Mouse (Mus musculus): ENCODE data around the gene Dapp1.
"Not testable (repeated sequence)": the region's sequence is repeated elsewhere in the genome, so short reads cannot be mapped to it uniquely, and the experiment has no call there.

Gene Dapp1

DNA sequence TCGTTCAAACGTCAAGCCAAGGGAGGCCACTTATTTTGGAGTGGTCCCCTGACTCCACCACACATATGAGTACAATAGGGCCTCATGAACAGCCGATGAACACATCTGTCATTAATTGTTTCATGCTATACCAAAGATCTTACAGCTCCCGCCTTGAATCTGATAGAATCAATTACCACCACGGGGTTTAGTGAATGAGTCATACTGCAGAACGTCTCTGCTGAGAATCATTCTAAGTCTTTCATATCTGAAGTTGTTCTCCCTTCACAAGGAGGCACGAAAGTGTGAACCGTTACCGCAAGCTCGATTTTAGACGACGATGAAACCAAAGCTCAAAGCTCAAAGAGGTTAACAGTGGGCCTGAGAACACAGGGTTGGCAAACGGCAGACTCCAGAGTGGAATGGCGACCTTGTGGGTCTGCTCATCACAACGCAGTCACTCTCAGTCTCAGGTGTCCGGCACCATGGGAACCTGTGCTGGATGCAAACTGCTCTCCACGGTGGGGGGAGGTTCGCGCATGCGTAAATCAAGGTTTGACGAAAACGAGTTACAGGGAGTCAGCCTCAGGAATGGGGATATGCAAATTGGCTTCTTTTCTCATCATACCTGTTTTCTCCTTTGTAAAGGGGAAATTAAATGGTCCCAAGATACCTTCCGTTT lies 27.0 kb downstream of the Dapp1 start:
- no peak for DNase-seq (ENCODE audit: low spot score in 2 of 2)

DNA sequence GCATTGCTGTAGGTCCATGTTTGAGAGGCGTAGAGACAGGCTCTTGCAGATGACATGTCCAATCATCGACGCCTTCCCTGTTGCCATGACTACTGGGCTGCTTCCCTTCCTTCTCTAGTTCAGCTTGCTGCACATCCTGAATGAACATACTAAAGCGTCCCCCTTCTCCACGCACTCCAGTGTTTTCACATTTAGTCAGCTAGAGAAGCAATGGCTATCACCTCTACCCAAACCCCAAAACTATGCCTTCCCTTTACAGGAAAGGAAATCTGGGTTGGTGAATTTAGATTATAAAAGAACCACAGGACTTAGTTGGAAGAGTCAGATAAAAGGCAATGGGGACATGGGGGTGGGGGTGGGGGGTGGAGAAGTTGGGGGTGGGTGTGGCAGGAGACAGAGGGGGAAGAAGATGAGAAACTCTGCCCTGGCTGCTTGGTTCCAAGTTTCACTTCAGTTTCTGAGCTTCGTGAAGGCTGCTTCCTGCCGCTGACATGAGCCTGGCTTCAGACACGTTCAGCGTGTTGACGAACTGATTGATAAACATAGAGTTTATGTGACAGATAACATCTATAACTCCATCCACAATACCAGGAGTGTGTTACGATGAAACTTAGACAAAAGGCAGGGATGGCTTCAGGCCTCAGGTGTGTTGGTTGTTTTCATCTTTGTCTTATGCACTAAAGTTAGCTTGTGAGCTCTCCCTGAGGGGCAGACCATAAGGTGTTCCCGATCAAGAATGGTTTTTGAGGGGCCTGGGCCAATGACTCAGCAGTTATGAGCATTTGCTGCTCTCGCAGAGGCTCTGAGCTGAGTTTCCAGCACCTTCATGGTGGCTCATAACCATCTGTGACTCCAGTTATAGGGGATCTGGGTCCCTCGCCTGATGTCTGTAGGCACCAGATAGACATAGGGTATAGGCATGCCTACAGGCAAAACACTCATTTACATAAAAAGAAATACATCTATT lies 28.1 kb downstream of the Dapp1 start:
- peak; percentile 63 to 78 for DNase-seq (ENCODE audit: low spot score in 2 of 2)

DNA sequence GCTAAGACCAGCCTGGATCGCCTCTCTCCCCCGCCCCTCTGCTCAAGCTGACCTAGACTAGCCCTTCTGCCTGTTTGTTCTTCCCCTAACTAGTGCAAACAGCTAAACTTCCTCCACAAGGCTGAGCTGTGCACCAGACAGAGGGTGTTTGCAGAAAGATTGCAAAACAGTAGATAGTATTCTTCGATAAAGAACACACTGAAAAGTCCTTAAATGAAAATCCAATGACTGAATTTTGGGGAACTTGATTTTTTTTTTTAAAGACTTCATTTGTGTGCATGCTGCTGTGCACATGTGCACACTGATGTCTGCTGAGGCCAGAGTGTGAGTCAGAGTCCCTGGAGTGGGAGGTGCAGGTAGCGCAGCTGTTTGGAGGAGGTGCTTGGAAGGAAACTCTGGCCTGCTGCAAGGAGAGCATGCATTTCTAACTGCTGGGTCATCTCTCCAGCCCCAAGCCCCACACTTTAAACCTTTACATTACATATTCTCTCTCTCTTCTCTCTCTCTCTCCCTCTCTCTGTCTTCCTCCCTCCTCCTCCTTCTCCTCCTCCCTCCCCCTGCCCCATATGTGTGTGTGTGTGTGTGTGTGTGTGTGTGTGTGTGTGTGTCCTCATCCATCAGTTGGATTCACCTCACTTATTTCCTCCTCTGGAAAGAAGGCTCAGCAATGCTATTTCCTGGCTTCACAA lies 29.0 kb downstream of the Dapp1 start:
- DNase-seq (ENCODE audit: low spot score in 2 of 2) = no peak

DNA sequence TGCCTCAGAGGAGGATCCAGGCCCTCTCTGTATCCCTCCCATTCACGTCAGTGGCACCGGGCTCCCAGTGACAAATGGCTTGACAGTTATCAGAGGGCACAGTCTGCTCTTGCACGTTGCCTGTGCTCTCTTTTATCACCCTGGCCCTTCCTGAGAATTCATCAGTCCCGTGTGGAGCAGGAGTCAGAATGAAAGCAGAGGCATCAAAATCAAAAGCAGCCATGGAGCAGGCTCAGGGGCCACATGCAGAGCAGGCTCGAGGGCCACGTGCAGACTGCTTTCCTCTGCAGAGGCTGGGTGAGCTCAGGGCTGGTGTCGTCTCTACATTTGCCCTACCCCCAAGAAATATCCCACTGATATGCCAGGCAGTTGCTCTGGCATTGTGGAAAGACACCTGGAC lies 29.5 kb downstream of the Dapp1 start:
- DNase-seq (ENCODE audit: low spot score in 2 of 2) = no peak

DNA sequence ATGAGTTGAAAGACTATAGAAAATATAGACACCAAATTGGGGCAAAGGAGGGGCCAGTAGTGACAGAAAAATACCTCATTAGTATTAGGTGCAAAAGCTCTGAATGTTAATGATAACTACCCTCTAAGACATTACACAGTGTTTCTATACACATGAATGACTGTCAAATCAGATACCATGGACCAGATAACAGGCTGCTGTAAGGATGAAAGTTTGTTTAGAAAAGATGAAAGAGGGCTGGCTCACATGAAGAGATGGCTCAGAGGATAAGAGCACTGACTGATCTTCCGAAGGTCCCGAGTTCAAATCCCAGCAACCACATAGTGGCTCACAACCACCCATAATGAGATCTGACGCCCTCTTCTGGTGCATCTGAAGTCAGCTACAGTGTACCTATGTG lies 30.0 kb downstream of the Dapp1 start:
- DNase-seq (ENCODE audit: low spot score in 2 of 2) = not testable (repeated sequence)

DNA sequence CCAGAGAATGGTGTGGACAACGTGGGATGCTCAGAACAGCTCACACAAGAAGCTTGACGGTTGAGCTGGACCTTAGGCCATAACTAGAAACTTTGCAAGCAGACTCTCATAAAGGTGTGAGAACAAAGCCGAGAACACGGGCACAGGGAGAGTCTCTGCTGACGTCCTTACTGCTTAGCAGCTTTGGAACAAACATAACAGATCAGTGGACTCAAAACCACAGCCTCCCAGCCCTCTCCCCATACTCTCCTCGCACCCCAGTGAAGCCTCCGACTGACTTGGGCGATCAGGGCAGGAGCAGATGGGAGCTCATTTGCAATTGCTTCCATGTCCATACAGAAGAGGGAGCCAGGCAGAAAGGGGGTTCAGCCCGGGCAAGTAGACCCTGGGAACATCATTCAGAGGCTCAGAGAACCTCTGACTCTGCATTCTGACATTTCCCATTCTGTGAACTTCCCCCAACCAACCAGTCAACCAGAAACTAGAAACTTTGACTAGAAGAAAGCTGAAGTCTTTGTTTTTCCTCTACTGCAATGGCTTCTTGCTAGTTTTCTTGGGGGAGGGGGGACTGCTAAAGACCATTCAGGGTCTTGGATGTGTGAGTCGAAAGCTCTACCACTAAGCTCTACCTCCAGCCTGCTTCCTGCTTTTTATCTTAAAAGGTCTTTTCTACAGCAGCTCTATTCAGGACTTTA lies 31.0 kb downstream of the Dapp1 start:
- DNase-seq (ENCODE audit: low spot score in 2 of 2) = no peak

DNA sequence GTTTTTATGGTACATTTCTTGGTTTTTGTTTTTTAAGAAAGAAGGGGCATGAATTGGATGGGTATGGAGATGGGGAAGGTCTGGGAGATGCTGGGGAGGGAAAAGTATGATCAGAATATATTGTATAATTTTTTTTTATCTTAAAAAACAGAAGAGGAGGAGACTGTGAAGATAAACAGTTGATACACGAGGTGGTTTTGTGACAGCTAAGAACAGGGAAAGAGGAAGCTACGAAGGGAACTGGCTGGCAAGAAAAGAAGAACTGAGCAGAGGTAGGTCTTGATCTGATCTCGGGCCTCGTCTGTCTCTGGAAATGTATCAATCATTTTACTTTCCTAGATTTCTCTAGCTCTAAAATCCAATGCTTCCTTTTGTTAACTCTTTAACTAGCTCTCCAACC lies 33.8 kb downstream of the Dapp1 start:
- no peak for DNase-seq (ENCODE audit: low spot score in 2 of 2)

DNA sequence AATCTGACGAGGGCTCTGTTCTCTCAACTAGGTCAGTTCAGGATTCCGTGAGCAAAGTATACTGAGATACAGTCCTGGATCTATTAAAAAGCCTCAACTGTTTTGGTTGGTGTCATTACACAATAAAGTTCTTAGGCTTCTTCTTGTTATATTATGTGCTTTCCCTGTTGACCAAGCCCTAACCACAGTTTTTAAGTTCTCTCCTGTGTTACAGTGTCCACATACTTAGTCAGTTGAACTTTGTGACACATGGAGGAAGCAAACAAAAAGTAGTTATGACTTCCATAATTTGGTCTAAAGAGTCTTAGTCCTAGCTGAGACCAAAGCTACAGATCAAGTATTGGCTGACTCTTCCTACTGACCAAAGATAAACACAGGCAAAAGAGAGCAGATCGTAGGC lies 34.5 kb downstream of the Dapp1 start:
- DNase-seq (ENCODE audit: low spot score in 2 of 2) = no peak

DNA sequence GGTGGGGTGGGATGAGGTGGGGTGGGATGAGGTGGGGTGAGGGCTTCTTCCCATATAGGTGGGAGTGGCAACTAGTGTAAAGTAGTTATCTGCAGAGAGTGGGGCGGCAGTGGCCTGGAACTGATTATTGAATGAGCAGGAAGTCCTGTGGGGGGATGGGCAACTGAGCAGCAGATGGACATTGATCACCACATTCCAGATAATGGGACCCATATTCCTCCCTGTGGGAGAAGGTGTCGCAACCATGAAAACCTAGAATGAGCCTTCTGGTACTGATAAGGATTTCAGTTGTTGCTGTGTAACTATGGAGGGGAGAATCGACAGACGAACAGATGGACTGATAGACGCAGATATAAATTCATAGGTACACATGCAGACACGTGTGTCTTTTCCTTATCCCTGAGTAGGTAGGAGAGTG lies 37.6 kb downstream of the Dapp1 start:
- no peak for DNase-seq (ENCODE audit: low spot score in 2 of 2)

DNA sequence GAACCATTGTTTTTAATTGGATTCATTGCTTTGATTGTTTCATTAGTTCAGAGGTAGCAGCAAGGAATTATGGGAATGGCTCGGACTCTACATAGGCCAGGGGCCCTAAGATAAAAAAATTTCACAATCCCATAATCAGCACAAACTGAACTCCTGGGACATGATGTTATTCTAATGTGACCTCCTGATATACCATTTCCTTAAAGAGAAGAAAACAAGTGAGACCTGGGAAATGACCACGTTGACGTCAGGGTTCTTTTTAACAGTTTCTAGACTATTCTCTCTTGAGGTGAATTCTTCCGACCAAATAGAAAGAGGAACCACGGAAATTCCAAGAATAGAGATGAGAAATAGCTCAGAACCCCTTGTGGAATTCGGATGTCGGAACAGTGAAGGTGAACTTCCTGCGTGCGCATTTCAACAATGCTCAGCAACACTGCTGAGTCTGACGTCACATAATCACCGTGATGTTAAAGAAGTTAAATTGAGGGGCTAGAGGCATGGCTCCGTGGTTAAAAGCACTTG lies 39.2 kb downstream of the Dapp1 start:
- no peak for DNase-seq (ENCODE audit: low spot score in 2 of 2)

DNA sequence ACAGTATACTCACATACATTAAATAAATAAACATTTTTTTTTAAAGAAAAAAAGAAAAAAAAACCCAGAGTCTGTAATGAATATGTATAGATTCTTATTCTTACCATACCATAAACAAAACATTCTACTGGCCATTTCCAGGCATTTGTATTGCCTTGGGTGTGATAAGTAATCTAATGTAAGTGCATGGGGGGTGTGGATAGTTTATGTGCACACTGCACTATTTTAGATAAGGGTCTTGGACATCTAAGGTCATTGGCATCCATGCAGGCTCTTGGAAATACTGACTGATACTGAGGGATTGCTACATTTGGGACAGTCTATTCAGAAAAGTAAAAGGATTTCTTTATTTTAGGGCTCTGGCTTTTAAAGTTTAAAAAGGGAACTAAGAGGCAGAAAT lies 39.8 kb downstream of the Dapp1 start:
- no peak for DNase-seq (ENCODE audit: low spot score in 2 of 2)

DNA sequence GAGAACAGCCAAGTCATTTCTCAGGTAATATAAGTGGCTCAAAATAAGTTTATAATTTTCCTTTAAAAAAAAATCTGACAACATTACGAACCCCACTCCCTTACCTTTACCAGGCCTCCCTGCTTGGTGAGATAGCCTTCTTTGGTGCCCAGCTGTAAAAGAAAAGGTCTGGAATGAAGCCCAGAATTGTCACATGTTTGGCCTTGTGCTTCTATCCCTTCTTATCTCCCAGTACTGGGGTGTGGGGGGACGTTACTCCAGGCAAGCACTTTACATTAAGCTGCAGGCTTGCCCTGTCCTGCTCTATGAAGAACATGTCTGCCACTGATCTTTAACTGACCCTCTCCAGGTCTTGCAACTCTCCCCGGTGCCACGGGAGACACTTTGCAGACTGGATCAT lies 40.6 kb downstream of the Dapp1 start:
- DNase-seq (ENCODE audit: low spot score in 2 of 2) = no peak

DNA sequence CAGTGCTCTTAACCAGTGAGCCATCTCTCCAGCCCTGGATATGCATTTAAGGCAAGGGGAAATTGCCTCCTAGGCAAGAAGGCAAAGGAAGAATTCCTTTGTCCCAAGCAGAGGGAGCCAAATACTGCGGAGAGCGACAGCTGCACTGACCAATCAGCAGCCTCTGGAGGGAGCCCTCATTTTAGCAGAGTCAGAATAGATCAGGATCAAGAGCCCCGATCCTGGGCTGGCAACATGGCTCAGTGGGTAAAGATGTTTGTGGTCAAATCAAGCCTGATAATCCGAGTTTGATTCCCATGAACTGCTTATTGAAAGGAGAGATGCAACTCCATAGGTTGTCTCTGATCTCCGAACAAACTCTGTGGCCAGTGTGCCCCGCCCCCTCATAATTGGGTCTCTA lies 42.7 kb downstream of the Dapp1 start:
- DNase-seq (ENCODE audit: low spot score in 2 of 2) = peak in 1 of 2 experiments; percentile 42

DNA sequence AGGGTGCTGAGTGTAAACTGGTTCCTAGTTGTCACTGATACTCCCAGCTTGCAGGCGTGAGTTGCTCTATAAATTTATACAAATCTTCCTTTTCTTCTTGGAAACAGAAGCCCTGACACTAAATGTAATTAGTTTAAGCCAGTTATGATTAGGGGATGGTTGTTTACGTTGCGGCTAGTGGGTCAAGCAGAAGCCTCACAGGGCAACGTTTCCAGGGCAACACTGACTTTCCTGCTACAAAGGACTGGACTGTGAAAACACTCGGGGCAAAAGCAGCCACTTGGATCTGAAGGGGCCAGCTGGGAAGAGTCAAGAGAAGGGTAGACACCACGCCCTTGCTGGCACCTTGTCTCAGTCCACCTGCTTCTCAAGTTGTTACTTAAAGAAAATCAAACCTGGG lies 44.8 kb downstream of the Dapp1 start:
- no peak for DNase-seq (ENCODE audit: low spot score in 2 of 2)

DNA sequence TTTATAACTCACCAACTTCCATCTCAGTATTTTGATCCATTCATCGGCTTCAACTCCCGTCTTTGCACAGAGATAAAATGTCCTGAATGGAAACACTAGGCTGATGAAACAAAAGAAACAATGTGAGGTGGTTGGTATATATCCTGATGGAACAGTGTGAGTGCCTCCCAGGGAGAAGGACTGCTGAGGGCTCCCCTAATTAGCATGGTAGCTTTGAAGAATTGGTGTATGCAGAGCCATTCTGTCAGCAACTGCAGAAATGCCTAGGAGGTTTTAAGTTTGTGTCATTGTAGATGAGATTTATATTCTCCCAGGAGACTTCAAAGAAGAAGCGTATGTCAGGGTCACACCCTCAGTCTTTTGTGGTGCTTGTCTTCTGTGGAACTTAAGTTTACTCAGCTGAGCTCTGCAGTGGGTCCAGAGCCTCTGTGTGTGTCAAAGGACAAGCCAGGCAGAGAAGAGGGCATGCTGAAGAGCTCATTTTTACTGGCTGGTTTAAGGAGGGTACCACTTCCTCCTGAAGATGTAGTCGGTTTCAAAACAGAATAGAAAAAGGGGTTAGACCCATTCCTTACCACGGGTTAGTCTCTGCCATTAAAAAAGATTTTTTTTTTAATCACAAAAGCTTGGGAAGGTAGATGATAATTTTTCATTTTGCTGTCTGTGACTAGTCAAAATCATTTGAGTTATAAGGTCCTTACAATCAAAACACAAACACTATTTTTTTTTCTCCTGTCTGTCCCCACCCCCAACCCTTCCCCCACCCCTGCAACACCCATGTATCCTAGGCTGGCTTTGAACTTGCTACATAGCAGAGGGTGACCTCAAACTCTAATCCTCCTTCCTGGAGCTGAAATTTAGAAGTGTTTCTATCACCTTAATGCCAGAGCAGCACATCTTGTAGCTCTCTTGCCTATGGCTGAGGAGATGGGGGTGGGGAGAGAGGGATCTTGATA lies 45.5 kb downstream of the Dapp1 start:
- DNase-seq (ENCODE audit: low spot score in 2 of 2) = no peak

DNA sequence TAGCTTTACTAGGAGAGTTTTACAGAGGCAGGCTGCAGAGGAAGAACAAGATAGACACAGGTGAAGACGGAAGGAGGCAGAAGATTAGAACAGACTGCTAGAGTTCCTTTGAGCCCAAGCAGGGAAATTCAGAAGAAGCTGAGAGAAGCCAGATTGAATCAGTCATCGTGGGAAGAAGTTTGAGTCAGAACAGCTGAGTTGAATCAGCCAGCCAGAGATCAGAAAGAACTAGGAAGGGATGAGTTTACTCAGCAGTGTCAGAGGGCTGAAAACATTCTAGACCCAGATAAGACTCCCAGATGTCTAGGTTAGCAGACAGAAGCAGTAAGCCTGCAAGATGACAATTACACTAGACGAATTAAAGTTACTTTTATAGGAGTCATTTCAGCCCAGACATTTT lies 47.4 kb downstream of the Dapp1 start:
- no peak for DNase-seq (ENCODE audit: low spot score in 2 of 2)

DNA sequence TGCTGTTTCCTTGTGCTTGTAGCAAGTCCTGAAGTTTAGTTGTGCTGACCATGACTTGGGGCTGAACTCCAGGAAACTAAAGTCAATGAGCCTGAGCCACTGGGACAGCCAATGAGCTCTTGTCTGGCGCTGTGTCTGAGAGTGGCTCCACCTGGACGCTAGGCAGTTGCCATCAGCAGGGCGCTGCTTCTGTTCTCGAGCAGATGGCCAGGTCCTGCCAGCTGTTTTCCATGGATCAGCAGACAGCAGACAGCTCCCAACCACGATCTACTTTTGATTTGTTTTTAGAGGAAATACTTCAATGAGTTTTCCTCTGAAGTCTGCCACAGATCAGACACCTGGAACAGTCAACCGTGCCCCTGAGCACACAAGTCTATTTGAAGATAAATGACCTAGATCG lies 48.6 kb downstream of the Dapp1 start:
- DNase-seq (ENCODE audit: low spot score in 2 of 2) = no peak

DNA sequence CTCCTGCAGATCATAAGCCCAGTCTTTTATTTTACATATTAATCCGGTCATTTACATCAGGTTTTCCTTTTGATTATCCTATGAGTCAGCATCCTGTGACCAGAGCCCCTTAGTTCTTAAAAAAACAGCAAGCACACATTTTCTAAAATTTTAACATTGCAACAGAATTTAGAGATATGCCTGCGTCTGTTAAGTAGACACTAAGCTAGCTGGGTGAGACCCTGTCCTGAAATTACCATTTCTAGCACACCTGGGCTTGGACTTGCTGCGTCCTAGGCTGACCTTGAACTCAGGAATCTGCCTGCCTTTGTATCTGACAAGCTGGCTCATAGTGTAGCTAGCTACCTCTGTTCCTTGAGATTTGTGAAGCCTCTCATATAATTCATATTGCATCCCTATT lies 51.4 kb downstream of the Dapp1 start:
- no peak for DNase-seq (ENCODE audit: low spot score in 2 of 2)

DNA sequence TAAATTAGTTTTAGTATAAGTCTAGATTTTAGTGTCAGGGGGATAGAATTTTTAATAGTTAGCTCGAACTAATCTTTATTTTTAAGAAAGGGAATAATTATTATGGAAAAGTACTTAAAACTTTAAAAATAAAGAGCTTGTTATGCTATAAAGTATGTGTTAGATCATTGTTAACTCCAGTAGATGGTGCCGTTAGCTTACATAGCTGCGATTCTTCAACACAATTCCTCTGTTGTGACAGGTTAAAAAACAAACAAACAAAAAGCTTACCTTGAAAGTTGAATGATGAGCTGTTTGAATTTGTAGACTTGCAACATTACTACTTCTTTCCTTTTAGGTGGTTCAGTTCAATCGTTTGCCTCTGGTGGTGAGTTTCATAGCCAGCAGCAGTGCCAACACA lies 54.3 kb downstream of the Dapp1 start:
- no peak for DNase-seq (ENCODE audit: low spot score in 2 of 2)

DNA sequence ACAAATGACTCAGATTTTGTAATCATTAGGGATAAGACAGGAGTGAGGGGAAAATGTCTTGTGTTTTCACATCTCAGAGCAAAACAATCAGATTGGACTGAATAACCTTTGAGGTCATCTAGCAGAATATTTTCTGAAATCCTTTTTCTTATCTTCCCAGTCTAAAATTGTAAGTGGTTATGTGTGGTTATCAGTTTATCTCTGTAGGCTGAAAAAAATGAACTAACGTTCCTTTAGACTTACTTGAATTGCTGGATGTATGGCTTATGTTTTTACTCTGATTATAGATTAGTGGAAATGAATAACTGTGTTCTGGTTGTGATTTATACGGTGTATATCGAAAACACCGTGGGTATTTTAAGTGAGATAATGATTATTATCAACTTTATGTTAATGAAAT lies 60.8 kb downstream of the Dapp1 start:
- DNase-seq (ENCODE audit: low spot score in 2 of 2) = no peak

DNA sequence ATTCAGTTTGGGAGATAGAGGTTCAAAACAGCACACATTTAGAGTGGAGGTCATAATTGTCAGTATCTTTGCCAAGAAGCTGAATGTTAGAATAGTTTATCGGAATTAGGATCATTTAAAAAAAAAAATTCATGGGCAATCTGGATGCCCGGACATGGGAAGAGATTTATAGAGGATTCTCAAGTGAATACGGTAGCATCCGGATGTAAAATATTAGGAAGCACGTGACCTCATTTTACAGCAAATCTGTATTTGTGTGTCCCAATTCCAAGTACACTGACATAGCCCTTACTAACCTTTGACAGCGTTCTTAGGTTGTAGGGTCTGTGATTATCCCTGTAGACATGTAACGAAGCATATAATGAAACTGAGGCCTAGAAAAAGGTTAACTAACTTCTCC lies 61.9 kb downstream of the Dapp1 start:
- DNase-seq (ENCODE audit: low spot score in 2 of 2) = no peak

Data from frontal cortex, postnatal 10 days (tissue).